7 mouse cellular contexts compared by ENCODE assay signal in the genomic region with DNA sequence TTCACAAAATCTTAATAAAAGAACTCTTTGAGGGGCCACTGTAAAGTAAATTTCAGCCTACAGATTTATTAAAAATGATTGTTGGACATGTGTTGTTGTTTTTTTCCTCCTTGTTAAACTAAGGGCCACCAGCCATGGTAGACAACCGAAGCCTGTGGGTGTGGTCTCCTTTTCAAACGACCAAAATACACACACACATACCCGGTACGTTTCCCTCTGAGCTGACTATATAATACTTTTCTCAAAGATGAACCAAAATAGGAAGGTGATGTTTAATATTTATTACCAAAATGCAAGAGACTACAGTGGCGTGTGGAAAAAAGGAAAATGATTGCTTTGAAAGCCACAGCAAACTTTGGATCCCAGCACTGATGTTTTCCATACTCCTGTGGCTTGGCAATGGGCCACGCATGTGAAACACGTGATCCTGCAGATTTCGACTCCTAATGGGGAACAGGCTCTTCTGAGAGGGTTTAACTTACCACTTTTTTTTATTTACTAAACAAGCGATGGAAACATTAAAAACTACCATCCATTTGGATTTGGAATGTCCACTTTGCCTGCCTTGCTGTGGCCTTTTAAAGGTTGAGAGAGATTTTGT. TPM values are rescaled to one million over a fixed set of nuclear protein-coding genes. Genes with fewer than 3 reads are reported as not detected.
DNase-seq lines count a peak whose midpoint lies in the region; ATAC-seq lines count a peak whose summit lies in the region.

No protein-coding gene starts in this region.

- H3K27ac ChIP-seq in embryonic facial prominence, embryonic 10.5 days (replicated peaks) = peak overlapping the region; percentile 88; the same call in 1 of the 2 replicates
- H3K27ac ChIP-seq in heart, embryonic 16.5 days (ENCODE audit: low read length) = peak overlapping the region; percentile 84
- H3K27ac ChIP-seq in macrophage = peak overlapping the region; percentile 89

- peaks cover 80% of the 10 kb centered on the region for H3K4me1 ChIP-seq in embryonic facial prominence, embryonic 10.5 days
- H3K4me1 ChIP-seq in heart, embryonic 16.5 days (ENCODE audit: control insufficient read depth, insufficient read depth, low read length) = peaks cover 35% of the 10 kb centered on the region

- no peak for ATAC-seq in heart, embryonic 16.5 days (replicated peaks; ENCODE audit: extremely low read depth, insufficient read depth, low FRiP score)

- peaks cover 72% of the 10 kb centered on the region for H3K79me2 ChIP-seq in macrophage (ENCODE audit: inconsistent target)

- H3K4me2 ChIP-seq in heart, embryonic 16.5 days (ENCODE audit: low read depth, low read length) = peak overlapping the region; percentile 97

- H3K9ac ChIP-seq in heart, embryonic 16.5 days (ENCODE audit: low read length) = no peak overlapping the region; the same call in 1 of the 2 replicates

- peak; percentile 32 to 60 for DNase-seq in spleen, postnatal 36 days (ENCODE audit: low spot score in 2 of 2)
- DNase-seq in spleen, postnatal 14 days (ENCODE audit: low spot score in 2 of 2) = no peak
- no peak for DNase-seq in embryonic facial prominence, embryonic 10.5 days (ENCODE audit: low spot score)
- DNase-seq in kidney, postnatal 36 days = peak; percentile 88 to 90
- no peak for DNase-seq in frontal cortex, postnatal 25 days (ENCODE audit: low spot score in 2 of 2)

- peak overlapping the region; percentile 91 for H3K4me3 ChIP-seq in embryonic facial prominence, embryonic 10.5 days
- peak overlapping the region; percentile 91 for H3K4me3 ChIP-seq in heart, embryonic 16.5 days (ENCODE audit: low read length)
- peak overlapping the region; percentile 85 for H3K4me3 ChIP-seq in macrophage (ENCODE audit: inconsistent target)

- peaks cover 12% of the 10 kb centered on the region for H3K36me3 ChIP-seq in embryonic facial prominence, embryonic 10.5 days (replicated peaks)
- no peaks in the 10 kb centered on the region for H3K36me3 ChIP-seq in heart, embryonic 16.5 days (ENCODE audit: control insufficient read depth, insufficient read depth)
- H3K36me3 ChIP-seq in macrophage (ENCODE audit: inconsistent target) = peaks cover 22% of the 10 kb centered on the region; the same call in 1 of the 2 replicates

- peaks cover 13% of the 10 kb centered on the region for H3K27me3 ChIP-seq in embryonic facial prominence, embryonic 10.5 days (replicated peaks; ENCODE audit: low read depth, poor library complexity, severe bottlenecking)
- no peaks in the 10 kb centered on the region for H3K27me3 ChIP-seq in heart, embryonic 16.5 days (ENCODE audit: control insufficient read depth, insufficient read depth, low read length)

- 45% methylated on average over 9 of the region's 9 CpGs for WGBS in embryonic facial prominence, embryonic 10.5 days
- 24% methylated on average over 9 of the region's 9 CpGs for WGBS in heart, embryonic 16.5 days
- WGBS in macrophage (ENCODE audit: missing documents) = 3% methylated on average over 9 of the region's 9 CpGs

- H3K9me3 ChIP-seq in embryonic facial prominence, embryonic 10.5 days = no peaks in the 10 kb centered on the region
- no peaks in the 10 kb centered on the region for H3K9me3 ChIP-seq in heart, embryonic 16.5 days (replicated peaks; ENCODE audit: control insufficient read depth, low read length)

RNA-seq across cellular contexts. Expression of gene Mylip, which starts 2.4 kb away (rescaled TPM):
- 7.5 and 9.2 TPM in 2 replicates for polyA plus RNA-seq in embryonic facial prominence, embryonic 10.5 days (2016; fragmentation: Nextera tagmentation; extraction: Ambion mirVana)
- 10.1 and 13.2 TPM in 2 replicates for polyA plus RNA-seq in heart, embryonic 16.5 days (2015; fragmentation: Nextera tagmentation; extraction: Ambion mirVana)
- total RNA-seq in macrophage (2018; cell fraction: chromatin; rRNA removed) = 100 to 1,000 TPM in 5 of 26 experiments, 10 to 100 TPM in 21; 30.3 to 189 (median 79.1) TPM
- 100 to 1,000 TPM in 1 of 26 experiments, 10 to 100 TPM in 25; 33.3 to 105 (median 63.8) TPM for total RNA-seq in macrophage (2018; cell fraction: cytosol; rRNA removed)
- total RNA-seq in macrophage (2018; cell fraction: nucleus; rRNA removed) = 100 to 1,000 TPM in 16 of 26 experiments, 10 to 100 TPM in 10; 40.2 to 160 (median 103) TPM
- 36.8 to 107 TPM (median 48.9 TPM) in 3 replicates for polyA plus RNA-seq in macrophage (2018)

Comparison
In these comparisons a context has a peak if more than half of its experiments do, and no peak if none do; other contexts are left out.
1. DNase-seq: peak in spleen, postnatal 36 days (2 of 2) and kidney, postnatal 36 days (2 of 2); none in spleen, postnatal 14 days (0 of 2), embryonic facial prominence, embryonic 10.5 days (single experiment) and frontal cortex, postnatal 25 days (0 of 2).
2. Peak in every context shown above with its lines, with median percentiles within 50 percentile points of each other: H3K27ac ChIP-seq and H3K4me3 ChIP-seq.